Mouse (Mus musculus): ENCODE results near the gene Klf2. TPM values are rescaled to one million over a fixed set of nuclear protein-coding genes. Genes with fewer than 3 reads are reported as not detected.

The Klf2 gene
- total and polyA plus RNA-seq, 3 experiments: 0.12 to 1.4 TPM; not detected in 1

DNA sequence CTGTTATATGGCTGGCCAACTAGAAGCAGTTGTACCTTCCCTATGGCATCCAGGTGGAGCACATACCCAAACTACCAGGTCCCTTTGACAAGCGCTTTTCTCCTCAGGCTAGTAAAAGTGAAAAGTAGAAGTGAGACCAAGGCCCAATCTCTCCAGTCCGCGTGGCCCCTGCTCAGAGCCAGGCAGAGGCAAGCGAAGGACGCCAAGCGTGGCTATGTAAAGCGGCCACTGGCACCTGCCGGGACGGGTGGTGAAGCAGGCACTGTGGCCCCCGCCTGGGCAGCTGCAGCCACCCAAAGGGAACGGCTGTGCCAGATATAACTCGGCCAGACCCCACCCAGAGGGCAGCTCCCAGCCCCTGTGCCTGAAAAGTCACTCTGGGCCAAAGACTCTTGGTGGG lies 48.2 kb upstream of the Klf2 start (continued):
- peak; percentile 81 for TF ChIP-seq BHLHE40 (IDR thresholded peaks at IDR 0.05; ENCODE audit: low read depth, low read length)
- no peak for TF ChIP-seq USF2 (conservative IDR thresholded peaks at IDR 0.05; ENCODE audit: low read depth, low read length)
- no peak for TF ChIP-seq TBP (conservative IDR thresholded peaks at IDR 0.05; ENCODE audit: low read depth, low read length)
- TF ChIP-seq MXI1 (IDR thresholded peaks at IDR 0.05; ENCODE audit: low read depth, low read length): no peak; the same call in 1 of the 2 replicates
- TF ChIP-seq EP300 (IDR thresholded peaks at IDR 0.05; ENCODE audit: low read length): peak; percentile 75
- no peak for TF ChIP-seq POLR2A (IDR thresholded peaks at IDR 0.05; ENCODE audit: low read depth, low read length)
- peak; percentile 17 for TF ChIP-seq RAD21 (IDR thresholded peaks at IDR 0.05; ENCODE audit: low read depth, low read length)
- no peak for TF ChIP-seq JUND (conservative IDR thresholded peaks at IDR 0.05; ENCODE audit: low read depth, low read length)
- no peak for TF ChIP-seq KAT2A (IDR thresholded peaks at IDR 0.05; ENCODE audit: insufficient replicate concordance, low read length)
- no peak for TF ChIP-seq NELFE (IDR thresholded peaks at IDR 0.05; ENCODE audit: low read depth, low read length)
- no peak for TF ChIP-seq JUN (IDR thresholded peaks at IDR 0.05; ENCODE audit: insufficient read depth, low read depth, low read length)
- TF ChIP-seq ZKSCAN1 (IDR thresholded peaks at IDR 0.05; ENCODE audit: borderline replicate concordance, low read depth, low read length): no peak
- no peak for TF ChIP-seq GABPA (IDR thresholded peaks at IDR 0.05; ENCODE audit: insufficient replicate concordance, low read depth, low read length)
- no peak for TF ChIP-seq CHD2 (IDR thresholded peaks at IDR 0.05; ENCODE audit: low read length)
- TF ChIP-seq IRF4 (IDR thresholded peaks at IDR 0.05; ENCODE audit: low read depth, low read length): peak; percentile 90
- no peak for TF ChIP-seq RCOR1 (conservative IDR thresholded peaks at IDR 0.05; ENCODE audit: low read depth, low read length)

DNA sequence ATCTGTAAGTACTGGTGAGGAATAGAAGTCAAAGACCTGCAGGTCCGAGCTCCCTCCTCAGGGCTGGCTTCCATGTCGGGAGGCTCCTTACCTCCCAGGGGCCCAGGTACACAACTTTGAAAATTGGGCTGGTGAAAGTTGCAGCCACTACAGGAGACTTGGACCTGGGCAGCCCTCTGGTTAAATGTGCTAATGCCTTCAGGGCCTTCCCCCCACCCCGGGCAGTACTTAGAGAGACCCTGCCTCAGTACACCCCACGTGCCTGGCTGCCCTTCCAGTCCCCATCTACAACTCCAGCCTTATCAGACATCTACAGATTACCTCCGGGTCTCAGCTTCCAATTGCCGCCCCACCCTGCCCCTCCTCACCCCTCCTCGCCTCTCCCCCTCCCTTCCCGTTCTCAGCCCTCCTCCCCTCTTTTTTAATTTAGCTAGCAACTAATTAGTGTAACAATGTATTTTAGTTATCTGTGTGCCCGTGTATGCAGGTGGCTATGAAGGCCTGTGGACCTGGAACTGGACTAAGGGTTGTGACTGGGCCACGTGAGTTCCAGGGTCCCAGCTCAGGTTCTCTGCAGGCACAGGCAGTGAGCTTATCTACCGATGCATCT lies 47.7 kb upstream of the Klf2 start:
- Histone ChIP-seq H3K27me3 (replicated peaks) (no peaks in the 10 kb centered on the region), H3K4me2 (ENCODE audit: insufficient read depth, low read depth, poor library complexity, severe bottlenecking) (no peak overlapping the region), H3K27ac (ENCODE audit: insufficient read depth, low read depth) (no peak overlapping the region), H3K79me2 (replicated peaks; ENCODE audit: control insufficient read depth, extremely low read depth, insufficient read depth, poor library complexity, severe bottlenecking) (no peaks in the 10 kb centered on the region), H3K9ac (ENCODE audit: insufficient read depth, low read depth) (no peak overlapping the region), H3K4me1 (ENCODE audit: control insufficient read depth in 1 of 2, insufficient read depth in 2 of 2) (peaks cover 21 to 82% of the 10 kb centered on the region in 2 experiments), H3K36me3 (replicated peaks in 1 of 2; ENCODE audit: control insufficient read depth in 1 of 2, insufficient read depth in 1 of 2, low read length in 1 of 2) (no peaks in the 10 kb centered on the region), H3K4me3 (replicated peaks in 1 of 3; ENCODE audit: low read depth in 2 of 3, low read length in 2 of 3, poor library complexity in 1 of 3) (no peak overlapping the region), H3K9me3 (replicated peaks; ENCODE audit: low read length) (peaks cover 2% of the 10 kb centered on the region)
- dilution Hi-C loops (cut with MboI; ENCODE audit: extremely low pct_ligation_motif_present, extremely low pct_unique_long_range_greater_than_20kb, low sequenced_read_pairs) (no loop called here), in situ Hi-C loops (cut with MboI; ENCODE audit: low pct_ligation_motif_present, low pct_unique_long_range_greater_than_20kb, low sequenced_read_pairs) (no loop called here)
- TF ChIP-seq NELFE (IDR thresholded peaks at IDR 0.05; ENCODE audit: low read depth, low read length) (no peak), EP300 (IDR thresholded peaks at IDR 0.05; ENCODE audit: low read length) (no peak), ELF1 (IDR thresholded peaks at IDR 0.05; ENCODE audit: low read depth, low read length) (no peak), MAFK (IDR thresholded peaks at IDR 0.05; ENCODE audit: insufficient replicate concordance, low read length) (no peak), MAX (IDR thresholded peaks at IDR 0.05; ENCODE audit: low read length) (no peak), CTCF (conservative IDR thresholded peaks at IDR 0.05 in 1 of 2, IDR thresholded peaks at IDR 0.05 in 1 of 2; ENCODE audit: low read depth in 2 of 2, low read length in 2 of 2) (no peak), USF1 (IDR thresholded peaks at IDR 0.05; ENCODE audit: low read depth, low read length) (0 out of 2 replicates have a peak, but pooled peaks have one; percentile 15), CHD1 (IDR thresholded peaks at IDR 0.05; ENCODE audit: low read depth, low read length) (no peak), IRF4 (IDR thresholded peaks at IDR 0.05; ENCODE audit: low read depth, low read length) (no peak)
- DNase-seq (ENCODE audit: extremely low read depth): no peak

Measured in CH12.LX (cell line).